Mouse (Mus musculus): ENCODE results near the gene Gm49368.
A peak's percentile ranks its signal among the peaks of the same experiment; 100 is the strongest.
"Not testable (repeated sequence)": the region's sequence is repeated elsewhere in the genome, so short reads cannot be mapped to it uniquely, and the experiment has no call there.

Gm49368 gene

DNA sequence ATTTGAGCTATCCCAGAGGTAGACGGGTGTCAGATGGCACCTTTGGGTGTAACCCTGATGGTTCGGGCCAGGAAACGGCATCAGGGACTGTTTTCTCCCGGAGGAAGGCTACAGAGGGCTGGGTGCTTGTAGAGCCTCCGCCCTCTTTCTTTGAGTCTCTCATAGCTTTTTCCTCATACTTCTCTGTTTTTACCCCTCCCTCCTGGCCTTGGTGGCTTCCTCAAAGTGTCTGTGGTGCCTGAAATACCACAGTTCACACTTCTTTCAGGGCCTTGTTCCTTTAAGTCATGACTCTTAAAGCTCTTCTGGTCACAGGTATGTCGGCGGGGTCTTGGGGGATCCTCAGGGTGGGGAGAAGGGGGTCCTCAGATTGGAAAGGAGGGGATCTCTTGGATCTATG, at the start of gene Gm49368, which contains the start of gene Itgam:
Gene Gm49368 (plus strand): TSS at position 228 of the 400 bp plus-strand sequence.
Gene Itgam (plus strand): TSS at position 185 of the 400 bp plus-strand sequence.
- DNase-seq: no peak

GRCm38 (mm10) chr7:128013116-128013515, 49.4 kb upstream of the Gm49368 start:
- DNase-seq: no peak

DNA sequence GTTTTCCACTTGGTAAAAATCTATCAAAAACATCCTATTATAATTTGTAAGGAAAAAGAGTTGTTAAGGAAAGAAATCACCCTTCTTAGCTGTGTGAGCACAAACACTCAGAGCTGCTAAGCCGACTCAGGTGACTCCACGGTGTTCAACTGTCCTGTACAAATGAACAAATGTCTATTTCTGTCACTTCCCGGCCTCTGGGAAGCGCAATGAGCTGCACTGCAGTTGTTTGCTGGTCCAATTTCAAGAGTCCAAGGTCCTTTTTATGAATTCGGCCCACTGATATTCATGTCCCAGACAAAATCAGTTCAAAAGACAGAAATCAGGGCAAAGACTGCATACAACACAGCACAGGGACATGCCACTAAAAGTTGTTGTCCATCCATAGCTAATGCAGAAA, 46.3 kb upstream of the Gm49368 start:
- DNase-seq: not testable (repeated sequence)

DNA sequence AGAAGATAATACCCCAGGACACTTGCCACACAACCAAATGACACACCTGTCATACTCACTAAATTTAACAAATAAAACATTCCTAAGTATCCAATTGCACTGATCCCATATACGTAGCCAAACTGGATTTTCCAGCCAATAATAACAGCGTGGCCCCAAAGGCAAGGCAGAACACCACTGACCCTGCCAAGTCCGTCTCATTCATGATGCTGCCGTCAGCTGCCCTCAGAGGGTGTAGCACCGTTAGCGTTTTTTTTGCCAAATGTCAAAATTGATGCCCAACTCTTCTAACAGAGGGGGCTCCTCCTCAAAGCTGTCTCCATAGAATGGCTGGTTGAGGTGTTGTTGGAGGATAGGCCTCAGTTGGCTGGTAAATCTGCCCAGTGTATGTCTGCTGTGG, 45.8 kb upstream of the Gm49368 start:
- no peak for DNase-seq

GRCm38 (mm10) chr7:128018275-128018674, 44.2 kb upstream of the Gm49368 start:
- no peak for DNase-seq

GRCm38 (mm10) chr7:128019187-128019586, 43.3 kb upstream of the Gm49368 start:
- DNase-seq: no peak

DNA sequence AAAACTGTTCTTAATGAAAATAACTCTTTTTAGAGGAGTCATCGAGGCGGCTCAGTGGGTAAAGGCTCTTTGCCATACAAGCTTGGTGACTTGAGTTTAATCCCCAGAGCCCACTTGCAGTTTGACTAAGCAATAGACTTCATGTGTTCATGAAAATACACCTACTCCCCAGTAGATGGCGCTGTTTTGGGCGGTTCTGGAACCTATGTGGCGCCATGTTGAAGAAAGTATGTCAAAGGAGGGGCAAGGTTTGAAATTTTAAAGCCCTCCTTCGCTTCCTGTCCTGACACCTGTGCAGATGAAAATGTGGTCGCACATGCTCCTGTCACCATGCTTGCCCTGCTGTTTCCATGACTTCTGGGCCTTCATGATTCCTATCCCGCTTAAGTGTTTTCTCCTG, 39.5 kb upstream of the Gm49368 start:
- no peak for DNase-seq

- no peak for DNase-seq
Measured at GRCm38 (mm10) chr7:128023565-128023964, 38.9 kb upstream of the Gm49368 start.

DNA sequence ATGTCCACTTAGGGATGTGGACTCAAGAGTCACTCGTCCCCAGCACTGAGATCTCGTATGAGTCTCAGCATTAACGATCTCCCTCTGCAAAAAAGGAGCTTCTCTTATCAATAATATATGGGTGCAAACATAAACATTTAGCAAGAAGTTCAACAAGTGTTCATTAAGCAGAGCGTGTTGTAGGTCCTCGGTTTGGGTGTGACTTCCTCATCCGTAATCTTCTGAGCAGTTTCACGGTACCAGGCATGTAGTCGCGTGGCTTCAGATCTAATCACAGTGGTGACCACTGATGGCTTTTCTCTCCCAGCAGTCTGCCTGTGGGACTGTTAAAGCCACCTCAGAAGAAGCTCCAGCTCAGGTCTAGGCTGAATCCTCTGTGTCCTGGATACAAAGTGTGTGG, 38.1 kb upstream of the Gm49368 start:
- no peak for DNase-seq

- DNase-seq: no peak
Measured at GRCm38 (mm10) chr7:128024932-128025331, 37.6 kb upstream of the Gm49368 start.

DNA sequence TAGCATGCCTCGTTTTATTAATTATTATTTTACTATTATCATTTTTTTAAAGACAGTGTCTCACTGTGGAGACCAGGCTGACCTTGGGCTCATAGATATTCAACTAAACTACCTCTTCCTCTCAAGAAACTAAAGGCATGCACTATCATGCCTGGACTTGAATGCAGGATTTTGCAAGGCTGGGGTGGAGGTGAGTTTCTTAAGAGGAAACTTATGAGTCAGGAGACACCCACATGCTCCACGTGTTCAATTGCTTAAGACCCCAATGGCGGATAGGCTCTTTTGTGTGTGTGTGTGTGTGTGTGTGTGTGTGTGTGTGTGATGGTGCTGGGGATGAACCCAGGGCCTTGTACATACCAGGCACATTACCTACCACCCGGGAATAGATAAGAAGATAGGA, 37.1 kb upstream of the Gm49368 start:
- no peak for DNase-seq

DNA sequence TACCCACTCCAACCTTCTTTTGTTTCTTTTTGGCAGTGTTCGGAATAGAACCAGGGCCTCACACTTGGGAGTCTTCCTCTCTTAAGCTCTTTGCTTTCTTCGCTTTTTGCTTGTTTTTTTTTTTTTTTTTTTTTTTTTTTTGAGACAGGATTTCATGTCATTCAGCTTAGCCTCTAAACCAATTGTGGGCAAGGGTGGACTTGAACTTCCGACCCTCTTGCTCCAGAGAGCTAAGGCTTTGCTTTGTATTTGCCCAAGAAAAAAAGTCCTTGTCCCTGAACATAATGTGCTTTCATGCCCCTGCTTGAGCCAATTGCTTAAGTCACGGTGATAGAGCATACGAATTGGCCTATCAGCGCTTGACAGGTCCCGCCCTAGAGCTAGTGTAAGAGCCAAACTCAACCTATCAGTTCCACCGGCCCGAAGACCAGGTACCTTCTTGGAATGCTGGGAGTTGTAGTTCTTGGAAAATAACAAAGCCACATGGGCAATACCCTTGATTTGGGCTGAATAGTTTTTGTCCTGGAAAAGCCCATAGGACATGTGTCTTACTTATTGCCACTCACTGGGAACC, 31.0 kb upstream of the Gm49368 start:
- DNase-seq: no peak

- no peak for DNase-seq
Measured at GRCm38 (mm10) chr7:128032290-128032988, 30.0 kb upstream of the Gm49368 start.

GRCm38 (mm10) chr7:128032989-128033293, 29.5 kb upstream of the Gm49368 start:
- DNase-seq: no peak

- no peak for DNase-seq
Measured at GRCm38 (mm10) chr7:128033616-128034015, 28.9 kb upstream of the Gm49368 start.

DNA sequence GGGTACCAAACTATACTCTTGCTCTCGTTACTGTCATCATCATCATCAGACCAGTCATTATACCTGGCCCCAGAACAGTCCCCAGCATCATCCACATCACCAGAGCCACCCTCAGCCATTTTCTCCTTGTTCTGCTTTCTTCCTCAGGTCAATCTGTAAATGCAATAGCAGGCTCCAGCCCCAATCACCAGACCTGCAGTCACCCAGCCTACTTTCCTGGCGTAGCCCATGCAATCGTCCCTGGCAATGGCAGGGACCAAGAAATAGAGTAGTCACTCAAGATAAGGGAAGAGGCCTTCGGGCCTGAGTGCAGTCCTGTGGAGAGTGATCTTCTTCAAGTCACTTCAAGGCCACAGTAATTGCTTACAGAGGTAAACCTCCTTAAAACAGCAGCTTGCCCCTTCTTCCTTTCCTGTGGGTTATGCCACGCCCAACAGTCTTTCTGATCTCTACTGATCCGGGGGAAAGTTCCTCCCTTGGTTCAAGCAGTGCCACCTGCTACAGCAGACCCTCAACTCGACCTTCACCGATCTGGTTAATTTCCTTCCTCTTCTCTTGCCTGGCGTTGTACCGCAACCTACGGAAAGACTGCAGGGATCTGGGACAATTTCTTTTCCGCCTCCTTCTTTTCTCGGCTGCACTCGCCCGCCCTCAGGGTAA, 20.2 kb upstream of the Gm49368 start:
- not testable (repeated sequence) for DNase-seq

DNA sequence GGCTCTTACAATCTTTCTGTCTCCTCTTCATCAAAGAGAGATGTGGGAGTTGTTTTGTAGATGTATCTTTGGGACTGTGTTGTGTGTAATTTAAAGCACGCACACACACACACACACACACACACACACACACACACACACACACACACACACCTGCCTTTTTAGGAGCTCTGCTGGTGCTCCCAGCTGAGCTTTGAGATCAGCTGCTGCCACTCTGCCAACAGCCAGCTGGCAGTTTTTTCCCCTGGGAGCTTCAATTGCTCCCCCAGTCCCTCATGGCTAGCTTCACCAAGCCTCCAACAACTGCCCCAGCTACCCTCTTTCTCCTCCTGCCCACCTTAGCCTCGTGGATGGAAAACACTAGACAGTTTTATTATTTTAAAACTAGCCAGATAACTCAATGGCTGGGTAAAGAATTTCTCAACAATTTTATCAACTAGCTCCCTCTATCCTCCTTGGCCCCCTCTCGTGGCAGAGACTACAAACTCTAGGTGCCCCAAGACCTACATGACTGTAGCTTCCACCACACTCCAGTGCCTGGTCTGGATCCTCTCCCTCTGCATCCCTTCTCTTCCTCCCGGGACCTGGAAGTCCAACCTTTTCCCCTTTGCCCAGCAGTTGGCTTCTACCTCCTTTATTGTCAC, 18.2 kb upstream of the Gm49368 start:
- DNase-seq: peak; percentile 36

GRCm38 (mm10) chr7:128045640-128046039, 16.8 kb upstream of the Gm49368 start:
- no peak for DNase-seq

DNA sequence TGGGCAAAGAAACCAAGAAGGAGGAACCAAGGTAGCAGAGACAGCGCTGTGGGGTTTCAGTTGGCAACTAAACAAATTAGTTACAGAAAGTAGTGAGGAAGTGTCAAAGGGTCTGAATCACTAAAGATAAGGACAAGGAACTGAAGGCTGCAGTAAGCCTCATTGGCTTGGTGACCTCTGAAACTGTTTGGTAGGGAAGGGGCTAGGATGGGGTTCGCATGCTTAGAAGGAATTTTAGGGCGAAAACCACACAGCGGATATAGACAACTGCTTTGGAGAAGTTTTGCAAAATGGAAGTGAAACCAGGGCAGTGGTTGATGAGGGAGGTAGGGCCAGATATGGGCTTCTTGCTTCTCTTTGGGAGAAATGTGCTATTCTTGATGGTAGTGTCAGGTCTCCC, 13.7 kb upstream of the Gm49368 start:
- DNase-seq: no peak

- no peak for DNase-seq
Measured at GRCm38 (mm10) chr7:128049254-128049653, 13.2 kb upstream of the Gm49368 start.

- DNase-seq: peak; percentile 29
Measured at GRCm38 (mm10) chr7:128050739-128051138, 11.7 kb upstream of the Gm49368 start.

DNA sequence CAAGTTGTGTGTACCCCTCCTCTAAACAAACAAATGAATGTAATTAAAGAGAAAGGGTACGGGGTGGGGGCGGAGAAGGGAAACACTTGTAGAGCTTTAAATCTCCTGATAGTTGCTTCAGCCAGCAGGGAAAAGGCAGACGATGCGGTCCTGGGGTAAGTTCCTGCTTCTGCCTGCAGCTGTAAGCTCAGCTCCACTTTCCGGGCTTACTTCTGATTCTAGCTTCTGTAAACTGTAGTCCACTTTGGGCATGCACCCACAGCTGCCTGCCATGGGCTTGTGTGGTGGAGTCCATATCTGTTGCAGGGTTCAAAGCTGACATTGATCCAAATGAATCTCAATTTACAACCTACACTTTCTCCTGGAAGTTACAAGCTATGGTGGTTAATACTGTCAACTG, 9.4 kb upstream of the Gm49368 start:
- no peak for DNase-seq

GRCm38 (mm10) chr7:128056917-128057444, 5.5 kb upstream of the Gm49368 start:
- DNase-seq: no peak

DNA sequence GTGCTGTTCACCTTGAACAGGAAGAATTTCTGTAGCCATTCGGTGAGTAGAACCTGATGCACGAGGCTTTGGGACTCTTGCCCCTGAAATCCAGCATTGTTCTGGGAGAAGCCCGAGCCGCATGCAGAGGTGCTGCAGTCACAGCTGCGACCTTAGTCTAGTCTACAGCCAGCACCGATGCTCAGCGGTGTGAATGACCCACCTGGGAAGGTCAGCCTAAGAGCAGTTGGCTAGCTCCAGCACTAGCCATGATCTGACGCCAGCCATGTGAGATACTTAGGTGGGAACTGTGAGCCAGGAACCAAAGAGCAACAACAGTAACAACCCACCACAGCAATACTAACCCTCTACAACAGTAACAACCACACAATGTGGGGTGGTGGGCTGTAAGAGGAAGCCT, 4.6 kb upstream of the Gm49368 start:
- DNase-seq: no peak

All from lung, postnatal 10 days (tissue).